Mouse (Mus musculus) frontal cortex, postnatal 36 days (tissue): ENCODE data around the gene Ice1.
A peak's percentile ranks its signal among the peaks of the same experiment; 100 is the strongest.

ENCODE experiments used
- DNase-seq, 2 experiments: peaks; one replicate each; pipeline ENCODE4 v3.0.0; 2022; ENCODE audit warnings: low spot score in 2 of 2

Gene Ice1

DNA sequence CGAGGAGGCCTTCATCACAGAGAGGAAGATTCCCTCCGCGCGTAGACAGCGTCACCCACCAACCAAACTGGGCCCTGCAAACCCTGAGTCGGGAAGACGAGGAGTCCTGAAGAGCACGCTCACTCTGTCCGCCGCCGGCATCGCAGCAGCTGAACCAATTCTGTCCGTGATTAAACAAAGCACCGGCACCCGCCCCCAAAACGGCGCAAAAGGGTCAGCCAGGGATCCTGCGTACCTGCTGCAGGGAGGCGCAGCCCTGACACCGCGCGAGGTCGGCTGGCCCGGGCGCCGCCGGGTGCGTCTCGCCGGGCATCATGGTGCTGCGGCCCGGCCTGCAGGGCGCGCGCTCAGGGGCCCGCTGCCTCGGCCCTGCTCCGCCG is at the start of gene Ice1:
Gene Ice1, minus strand, starts transcription at position 353 of the 380 bp plus-strand sequence.
- no peak for DNase-seq

DNA sequence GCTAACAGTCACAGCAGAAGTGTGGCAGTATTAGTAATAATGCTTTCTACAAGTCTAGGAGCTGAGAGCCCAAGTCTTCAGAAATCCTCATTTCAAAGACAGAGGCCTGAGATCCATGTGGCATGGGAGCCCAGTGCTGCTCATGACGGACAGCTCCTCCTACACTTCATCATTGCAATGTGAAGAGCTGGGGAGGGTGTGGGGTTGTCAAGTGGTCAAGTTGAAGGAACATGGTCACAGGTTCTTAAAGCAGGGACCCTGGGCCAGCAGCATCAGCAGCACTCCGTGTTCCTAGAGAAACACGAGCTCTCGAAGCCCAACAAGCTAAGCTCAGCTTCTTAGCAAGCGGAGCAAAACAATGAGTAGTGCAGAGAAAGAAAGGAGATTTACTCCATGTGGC is 48.4 kb upstream of the Ice1 start:
- no peak for DNase-seq

DNA sequence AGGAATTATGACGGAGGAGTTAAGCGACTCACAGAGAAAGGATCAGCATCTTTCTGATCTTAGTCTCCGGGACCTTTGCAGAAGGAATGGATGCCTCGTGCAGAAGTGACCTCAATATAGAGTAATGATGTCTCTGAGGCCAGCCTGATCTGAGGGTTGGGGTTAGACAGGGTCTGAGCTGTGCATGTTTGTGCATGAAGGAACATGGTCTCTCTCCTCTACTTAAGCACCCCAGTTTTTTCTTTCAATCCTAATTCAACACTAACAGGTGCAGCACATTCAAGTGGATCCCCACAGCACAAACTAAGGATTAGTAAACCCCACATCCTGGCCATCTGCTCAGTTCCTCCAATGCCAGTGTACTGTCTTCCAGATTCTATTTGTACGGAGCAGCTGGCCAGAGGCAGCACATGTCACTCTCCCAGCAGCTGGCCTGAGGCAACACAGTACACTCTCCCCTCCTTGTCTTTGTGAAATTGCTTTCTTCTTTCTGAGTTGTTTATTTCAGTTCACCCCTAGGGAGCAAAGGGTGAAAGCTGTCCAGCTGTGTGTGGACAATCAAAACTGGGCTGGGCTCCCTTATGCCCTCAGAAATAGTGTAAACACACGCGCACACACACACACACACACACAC is 47.7 kb upstream of the Ice1 start:
- DNase-seq, result no peak

DNA sequence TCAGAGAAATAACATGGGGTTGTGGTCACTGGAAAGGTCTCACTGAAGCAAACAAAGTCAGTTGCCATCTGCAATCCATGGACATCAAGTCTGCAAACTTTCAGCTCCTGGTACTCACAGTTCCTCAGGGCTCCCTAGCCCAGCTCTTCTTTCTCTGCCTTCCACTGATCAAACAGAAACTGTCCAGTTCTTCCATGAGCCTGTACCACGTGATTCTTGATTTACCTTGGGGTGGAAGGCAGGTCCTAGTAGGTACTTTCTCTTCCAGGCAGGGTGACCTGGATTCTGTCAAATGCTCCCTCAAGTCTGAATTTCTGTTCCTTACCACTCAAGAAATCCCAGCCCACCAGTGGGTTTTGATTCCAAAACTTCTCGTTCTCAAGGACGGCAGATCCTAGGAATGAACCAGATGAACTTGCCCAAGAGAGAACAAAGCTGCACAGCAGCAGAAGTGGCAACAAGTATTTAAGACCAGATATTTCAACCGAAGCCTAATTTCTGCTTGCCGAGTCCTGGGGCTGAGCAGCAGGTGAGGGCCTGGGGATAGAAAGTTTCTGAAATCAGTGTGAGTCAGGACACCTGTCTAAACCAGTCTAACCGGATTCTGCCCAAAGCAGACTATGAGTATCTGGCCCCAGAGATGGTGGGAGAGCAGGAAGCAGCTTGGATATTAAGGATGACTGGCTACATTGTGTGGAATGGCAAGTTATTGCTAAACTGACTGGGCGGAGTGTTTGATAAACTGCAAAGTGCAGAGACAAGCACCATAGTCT is 44.2 kb upstream of the Ice1 start:
- DNase-seq, result no peak

DNA sequence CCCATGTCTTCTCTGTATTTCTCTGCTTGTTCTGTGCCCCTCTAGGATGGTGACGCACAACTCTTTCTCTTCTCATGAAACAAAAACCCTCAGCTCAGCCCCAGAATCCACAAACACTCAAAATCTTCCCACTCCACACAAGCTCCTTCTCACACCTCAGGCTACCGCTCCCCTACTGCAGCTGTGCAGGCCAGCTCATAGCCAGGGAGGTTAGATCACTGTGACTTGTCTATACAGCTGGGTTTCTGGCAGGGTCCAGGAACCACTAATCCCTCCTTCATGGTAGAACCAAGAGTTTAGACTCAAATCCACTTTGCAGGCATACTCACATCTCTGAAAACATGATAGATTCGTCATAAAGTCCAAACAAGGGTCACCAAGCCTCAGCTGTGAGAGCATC is 42.9 kb upstream of the Ice1 start:
- no peak for DNase-seq

DNA sequence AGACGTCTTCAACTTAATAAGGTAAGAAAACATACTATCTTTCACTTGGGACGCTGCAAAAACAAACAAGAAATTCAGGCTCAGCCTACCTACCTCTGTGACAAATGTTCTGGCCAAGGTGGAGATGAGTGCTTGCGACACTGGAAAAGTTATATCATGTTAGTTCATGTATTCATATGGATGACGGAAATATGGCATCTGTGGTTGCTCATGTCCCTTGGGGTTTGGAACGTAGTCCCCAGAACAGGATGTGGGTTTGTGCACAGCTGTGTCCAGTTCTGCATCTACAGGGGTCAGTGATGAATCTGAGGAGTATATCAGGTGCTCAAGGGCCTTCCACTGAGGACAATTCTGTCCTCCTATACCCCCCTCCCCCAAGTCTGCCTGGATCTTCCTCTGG is 40.3 kb upstream of the Ice1 start:
- DNase-seq, result no peak

DNA sequence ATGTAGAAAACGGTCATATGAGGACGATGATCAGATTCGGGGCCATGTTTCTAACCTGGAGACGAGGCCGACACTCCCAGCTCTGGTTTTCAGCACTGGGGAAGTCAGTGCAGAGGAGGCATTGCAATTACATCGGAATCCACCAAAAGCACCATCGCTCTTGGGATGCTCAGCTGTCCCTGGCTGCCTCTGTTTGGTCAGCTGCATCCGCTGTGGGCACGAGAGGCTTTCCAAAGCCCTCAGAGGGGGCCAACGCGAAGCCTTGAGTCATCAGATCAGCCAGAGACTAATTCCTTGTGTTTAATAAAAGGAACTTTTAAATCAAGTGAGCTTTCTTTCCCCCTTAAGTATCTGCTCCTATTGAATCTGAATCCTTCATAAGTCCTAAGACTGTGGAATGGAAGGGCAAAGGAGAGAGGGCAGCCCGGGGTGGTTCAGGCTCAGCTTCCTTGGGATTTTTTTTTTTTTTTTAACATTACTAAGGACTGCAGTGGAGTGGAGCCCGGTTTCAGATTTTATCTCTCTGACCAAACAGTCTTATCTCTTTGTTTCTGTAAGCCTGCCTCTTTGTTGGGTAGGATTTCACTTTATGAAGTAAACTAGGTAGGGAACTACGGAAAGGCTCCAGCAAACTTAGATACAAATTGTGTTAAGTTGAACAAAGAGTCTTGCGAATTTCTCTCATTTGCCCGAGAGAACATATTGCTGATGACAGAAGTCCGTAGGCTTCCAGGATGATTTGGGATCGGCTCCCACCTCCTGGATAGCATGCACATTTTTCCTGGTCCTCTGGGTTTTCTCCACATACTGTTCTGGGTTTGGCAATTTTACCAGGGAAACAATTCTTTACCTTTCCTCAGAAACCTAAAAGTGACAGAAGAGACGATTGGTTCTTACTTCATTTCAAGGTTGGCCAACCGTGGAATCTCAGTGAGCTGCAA is 39.1 kb upstream of the Ice1 start:
- DNase-seq, result no peak

DNA sequence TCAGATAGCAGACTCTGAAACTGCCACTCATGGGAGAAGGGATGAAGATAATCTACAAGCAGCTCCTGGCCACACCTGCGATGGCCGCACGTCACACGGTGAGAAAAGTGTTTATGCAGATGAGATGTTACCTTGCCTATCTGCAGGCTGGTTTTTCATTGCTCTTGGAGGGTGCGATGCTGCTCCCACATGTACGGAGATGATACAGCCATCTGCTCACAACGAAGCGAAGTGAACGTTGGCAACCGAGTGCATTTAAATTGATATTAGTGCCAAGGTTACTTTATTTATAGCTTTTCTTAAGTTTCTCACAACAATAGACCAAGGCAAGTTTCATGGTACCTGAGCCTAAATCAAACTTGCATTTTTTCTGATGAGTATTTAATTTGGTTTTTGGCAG is 37.6 kb upstream of the Ice1 start:
- peak in 1 of 2 experiments; percentile 36 for DNase-seq

DNA sequence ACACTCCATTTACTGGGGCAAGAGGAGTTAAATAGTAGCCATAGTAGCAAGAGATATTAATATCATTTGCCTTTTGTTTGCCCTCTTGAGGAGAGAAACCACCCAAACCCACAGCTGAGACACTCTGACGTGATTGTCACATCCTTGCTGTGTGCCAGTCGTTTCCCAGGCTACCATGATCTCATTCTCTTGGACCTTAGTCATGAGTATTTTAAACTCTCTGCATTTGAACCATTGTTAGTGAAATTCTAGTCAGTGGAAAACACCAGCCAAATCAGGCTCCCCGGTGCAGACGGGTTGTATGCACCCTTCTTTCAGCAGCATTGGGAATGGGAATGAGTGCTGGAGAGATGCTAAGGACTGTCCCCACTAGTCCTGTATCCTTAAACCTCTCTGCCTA is 32.6 kb upstream of the Ice1 start:
- peak; percentile 13 to 37 for DNase-seq

DNA sequence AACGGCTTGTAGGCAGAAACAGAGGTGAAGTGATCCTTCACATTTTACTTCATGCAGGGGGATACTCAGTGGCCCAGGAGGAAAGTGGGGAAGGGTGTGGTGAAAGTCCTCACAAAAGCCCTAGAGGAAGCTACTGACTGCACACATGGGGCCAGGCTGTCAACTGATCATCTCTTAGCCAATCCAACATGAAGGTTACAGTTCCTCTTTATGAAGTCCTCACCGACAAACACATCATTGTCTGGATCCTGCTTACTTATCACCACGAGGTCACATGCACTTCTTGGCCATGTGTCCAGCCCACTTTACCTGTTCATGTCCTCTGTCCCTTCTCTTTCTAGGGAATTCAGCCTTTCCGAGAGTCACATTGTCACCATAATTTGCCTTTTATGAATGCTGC is 22.3 kb upstream of the Ice1 start:
- DNase-seq, result no peak

DNA sequence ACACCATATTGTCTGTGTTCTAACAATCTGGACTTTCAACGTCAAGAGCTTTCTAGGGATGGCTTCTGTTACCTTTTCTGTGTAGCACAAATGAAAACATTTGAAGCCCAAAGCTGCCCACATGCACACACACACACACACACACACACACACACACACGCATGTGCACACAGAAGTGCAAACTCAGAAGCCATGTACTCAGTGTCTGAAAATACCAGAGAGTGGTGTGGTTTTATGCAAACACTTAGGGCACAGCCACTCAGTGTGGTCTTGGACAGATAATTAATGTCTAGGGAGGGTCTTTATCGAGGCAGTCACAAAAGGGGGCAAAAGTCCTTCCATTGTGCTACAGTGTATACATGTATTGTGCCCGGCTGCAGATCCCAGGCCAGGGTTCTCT is 19.3 kb upstream of the Ice1 start:
- no peak for DNase-seq

DNA sequence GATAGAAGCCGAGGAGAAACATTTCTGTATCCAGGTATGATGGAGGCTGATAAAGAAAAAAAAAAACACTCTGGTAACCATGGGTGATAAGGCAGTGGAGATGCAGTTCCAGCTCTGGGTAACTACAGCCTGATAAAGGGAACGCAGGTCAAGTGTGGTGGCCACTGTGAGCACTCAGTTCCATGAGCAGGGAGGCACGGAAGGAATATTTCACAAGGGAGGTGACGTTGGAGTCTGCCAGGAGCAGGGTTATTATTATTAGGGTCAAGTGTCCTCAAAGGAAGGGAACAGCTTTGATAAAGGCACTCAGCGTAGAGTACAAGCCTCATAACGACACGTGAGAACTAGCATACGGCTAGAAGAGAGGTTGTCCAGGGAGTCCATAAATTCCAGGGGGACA is 18.9 kb upstream of the Ice1 start:
- no peak for DNase-seq

DNA sequence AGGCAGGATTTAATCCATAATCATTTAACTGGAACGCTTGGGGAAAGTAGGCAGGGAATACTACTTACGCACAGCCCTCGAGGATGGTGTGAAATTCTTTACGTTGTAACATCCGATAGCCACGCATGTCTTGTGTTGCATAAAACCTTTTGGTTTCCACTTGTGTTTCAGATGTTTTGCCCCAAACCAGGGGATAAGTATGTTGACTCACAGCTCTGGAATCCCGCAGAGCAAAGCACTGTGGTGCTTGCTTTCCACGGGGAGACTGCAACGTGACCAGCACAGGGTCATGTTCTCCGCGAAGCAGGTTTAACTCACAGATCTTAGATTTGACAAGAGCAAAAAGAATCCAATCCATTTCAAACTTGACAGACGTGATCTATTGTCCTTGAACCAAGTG is 18.1 kb upstream of the Ice1 start:
- no peak for DNase-seq

DNA sequence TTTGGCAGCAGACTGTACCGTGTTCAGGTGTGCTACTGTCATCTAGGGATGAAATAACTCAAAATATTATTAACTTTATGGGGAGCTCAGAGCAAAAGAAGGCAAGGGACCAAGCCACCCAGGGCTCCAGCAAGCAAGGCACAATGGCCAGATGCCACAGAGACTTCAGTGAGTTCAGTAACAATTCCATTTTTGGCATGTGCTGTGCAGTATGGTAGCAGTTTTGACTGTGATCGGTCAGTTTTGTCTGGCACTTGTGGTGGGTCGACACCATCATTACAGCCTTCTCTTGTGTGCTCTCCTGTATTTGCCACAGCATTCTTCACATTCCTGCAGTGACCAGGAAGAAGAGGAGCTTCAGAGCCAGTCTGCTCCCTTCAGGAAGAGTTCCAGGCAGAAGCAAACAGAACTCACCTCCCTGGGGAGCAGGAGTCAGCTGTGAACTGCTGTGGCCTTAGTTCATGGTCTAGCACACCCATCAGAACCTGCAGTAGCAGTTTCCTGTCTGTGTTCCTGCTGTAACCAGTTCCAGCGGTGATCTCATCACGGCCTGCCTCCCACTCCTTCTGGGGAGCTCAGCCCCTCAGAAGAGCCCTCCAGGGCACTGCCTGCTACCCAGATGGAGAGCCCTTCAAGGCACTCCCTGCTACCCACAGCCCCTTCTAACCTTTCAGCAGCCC is 16.8 kb upstream of the Ice1 start:
- DNase-seq, result no peak

DNA sequence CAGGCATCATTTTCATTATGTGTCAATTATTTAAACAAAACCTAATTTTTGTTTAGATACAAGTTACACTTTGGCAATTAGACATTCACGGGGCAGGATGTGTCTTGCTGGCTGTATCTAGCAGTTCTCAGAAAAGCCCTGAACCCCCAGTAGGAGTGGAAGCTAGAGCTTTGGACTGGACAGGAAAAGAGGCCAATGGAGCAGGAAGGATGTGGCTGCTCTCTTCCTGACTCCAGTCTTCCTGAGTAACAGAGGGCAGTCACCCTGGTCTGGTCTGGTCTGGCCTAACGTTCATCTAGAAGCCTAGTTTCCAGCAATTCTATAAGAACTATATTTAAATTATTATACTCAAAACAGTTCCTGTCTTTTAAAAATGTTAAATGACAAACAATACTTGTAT is 16.0 kb upstream of the Ice1 start:
- DNase-seq, result no peak

DNA sequence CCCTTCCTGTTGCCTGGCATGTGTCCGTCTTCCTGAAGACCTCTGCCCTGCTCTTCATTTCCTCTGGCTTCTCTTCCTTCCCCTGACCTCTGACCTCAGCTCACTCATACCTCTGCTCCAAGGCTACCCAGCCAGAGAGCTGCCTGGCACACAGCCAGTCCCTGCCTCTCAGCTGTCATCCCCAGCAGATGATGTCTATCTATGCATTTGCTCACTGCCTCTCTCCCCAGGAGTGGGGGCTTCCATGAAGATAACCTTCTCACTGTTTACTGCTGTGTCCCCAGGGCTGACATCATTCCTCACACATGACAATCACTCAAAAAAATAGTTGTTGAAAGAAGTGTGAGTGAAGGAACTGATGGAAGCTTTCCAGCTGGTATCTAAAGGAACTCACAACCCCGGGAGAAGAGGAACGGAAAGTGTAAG is 12.6 kb upstream of the Ice1 start:
- DNase-seq, result no peak

DNA sequence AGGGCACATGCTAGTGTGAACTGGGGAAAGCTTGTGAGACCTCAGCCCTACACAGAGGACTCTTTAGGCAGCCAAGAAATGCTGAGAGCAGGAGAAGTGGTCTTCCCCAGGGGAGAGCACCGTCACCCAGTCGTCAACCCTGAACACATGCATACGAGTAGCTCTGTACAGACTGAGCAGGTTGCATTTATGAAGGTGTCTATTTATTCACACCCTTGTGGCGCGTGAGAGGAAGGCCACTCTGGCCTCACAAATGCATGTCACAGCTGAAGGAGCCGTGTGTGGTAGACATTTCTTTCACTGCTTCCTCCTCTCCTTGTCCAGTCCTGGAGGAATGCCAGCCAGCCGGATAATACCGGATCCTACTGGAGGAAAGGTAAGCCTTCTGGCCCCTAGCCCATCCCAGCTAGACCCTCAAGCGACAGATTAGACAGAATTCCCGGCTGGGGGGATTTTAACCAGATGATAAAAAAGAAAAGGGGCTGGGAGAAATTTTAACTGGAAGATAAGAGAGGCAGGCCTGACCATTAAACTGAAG is 8.6 kb upstream of the Ice1 start:
- no peak for DNase-seq

DNA sequence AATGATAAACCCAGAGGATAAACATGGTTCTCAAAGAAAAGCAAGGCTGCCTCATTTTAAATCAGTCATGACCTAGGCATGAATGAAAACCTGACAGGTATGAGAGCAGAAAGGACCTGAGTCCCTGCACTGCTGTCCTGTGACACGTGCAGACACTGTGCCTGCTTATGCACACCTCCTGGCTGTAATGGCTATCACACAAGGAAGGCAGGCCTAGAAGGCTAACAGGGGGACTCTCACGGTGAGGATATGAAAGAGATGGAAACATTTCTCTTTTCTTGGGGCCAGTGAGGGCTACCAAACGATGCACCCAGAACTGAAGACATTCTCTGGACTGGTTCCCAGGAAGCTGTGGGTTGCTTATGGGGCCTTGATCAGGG is 6.6 kb upstream of the Ice1 start:
- no peak for DNase-seq

DNA sequence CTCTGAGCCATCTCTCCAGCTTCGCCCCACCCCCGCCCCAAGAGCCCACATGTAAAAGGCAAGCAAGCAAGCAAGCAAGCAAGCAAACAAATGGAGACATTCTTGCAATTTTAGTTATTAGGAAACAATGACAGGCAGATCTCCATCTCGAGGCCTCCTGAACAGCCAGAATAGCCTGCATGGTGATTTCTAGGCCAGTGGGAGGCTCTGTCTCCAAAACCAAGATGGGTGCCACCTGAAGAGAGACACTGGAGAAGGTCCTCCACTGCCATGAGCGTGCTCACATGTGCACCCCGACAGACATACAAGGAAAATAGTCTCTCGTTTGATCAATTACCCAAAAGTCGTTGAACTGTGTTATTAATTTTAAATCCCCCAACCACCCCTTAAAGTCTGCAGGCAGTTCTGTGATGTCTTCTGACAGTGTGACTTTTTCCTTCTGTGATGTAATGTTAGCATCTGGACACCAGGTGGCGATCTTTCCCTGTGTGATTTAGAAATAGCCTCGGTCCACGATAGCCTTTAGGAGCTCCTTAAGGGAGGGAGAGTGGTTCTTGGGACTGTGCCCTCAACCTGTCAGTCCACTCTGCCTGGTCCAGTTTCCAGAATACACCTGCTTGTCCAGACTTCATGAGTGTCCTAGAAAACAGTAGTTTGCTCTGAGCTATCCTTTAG is 6.1 kb upstream of the Ice1 start:
- DNase-seq, result peak; percentile 58 to 70

DNA sequence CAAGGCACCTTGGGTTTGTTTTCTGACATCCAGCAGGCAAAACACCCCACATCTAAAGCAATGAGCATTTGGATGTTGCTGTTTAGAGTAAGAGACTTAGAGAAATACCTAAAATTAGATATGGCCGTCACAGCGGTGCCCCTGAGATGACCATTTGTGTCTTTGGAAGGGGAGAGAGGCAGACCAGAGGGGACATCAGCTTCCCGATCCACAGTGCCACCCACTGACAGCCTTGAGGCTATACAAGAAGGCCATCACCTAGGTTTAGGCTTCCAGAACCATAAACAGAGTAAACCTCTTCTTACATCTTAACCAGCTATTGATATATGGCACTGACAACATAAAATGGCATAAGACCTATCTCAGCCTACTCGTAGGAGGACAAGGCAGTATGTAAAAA is 4.5 kb upstream of the Ice1 start:
- DNase-seq, result no peak

DNA sequence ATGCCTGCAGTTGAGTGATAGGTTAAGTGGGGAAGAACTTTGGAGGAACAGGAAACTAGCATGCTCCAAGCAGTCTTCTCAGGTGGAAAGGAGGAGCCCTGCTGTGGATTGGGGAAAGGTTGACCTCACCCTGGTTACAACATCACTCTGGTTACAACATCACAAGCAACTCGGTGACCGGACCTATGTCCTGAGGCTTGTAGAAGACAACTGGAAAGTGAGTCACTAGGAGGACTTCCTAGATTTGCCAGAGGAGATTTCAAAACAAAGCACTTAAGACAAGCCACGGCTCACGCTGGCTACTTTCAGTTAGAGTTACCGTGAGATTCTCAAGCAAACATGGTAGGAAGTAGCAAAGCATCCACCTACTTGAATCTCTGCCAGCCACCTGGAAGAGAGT is 3.9 kb upstream of the Ice1 start:
- DNase-seq, result no peak
